Mouse (Mus musculus) testis, adult 2 months (tissue): Measurements from ENCODE around the gene Fem1a. TPM values are rescaled to one million over a fixed set of nuclear protein-coding genes. Genes with fewer than 3 reads are reported as not detected.
A peak's percentile ranks its signal among the peaks of the same experiment; 100 is the strongest.

Experiments
- H3K27ac ChIP-seq: fragments of 200-500 bp; 2 replicates; pipeline ENCODE4 v1.5.1; 2012; ENCODE audit warnings: low read depth, low read length; ENCODE audit not compliant: control insufficient read depth, insufficient read depth
- H3K27me3 ChIP-seq: fragments of 200-500 bp; 2 replicates; pipeline ENCODE4 v1.6.1; 2012; ENCODE audit warnings: mild to moderate bottlenecking, low read length, moderate library complexity; ENCODE audit not compliant: control insufficient read depth, insufficient read depth
- H3K36me3 ChIP-seq: fragments of 200-500 bp; 2 replicates; pipeline ENCODE4 v1.6.1; 2012; ENCODE audit warnings: mild to moderate bottlenecking, low read length; ENCODE audit not compliant: control insufficient read depth, insufficient read depth
- H3K4me1 ChIP-seq: fragments of 200-500 bp; 2 replicates; pipeline ENCODE4 v1.6.1; 2012; ENCODE audit warnings: low read length; ENCODE audit not compliant: control insufficient read depth, insufficient read depth
- H3K4me3 ChIP-seq: fragments of 200-500 bp; 2 replicates; pipeline ENCODE4 v1.5.1; 2012; ENCODE audit warnings: low read depth, mild to moderate bottlenecking, low read length, moderate library complexity, mixed read lengths; ENCODE audit not compliant: control insufficient read depth
- CTCF ChIP-seq: fragments of 200-500 bp; IDR thresholded peaks from 2 replicates; pipeline ENCODE4 v1.5.1; 2012; ENCODE audit warnings: low read depth, mild to moderate bottlenecking, inconsistent platforms, low read length, moderate library complexity; ENCODE audit not compliant: control insufficient read depth, insufficient read depth, insufficient replicate concordance
- POLR2A ChIP-seq: fragments of 200-500 bp; IDR thresholded peaks from 2 replicates; pipeline ENCODE4 v1.6.1; 2012; ENCODE audit warnings: low read depth, mild to moderate bottlenecking, inconsistent platforms, low read length, moderate library complexity; ENCODE audit not compliant: control insufficient read depth
- polyA plus RNA-seq: library from polyadenylated mRNA; depleted of rRNA; stranded (reverse); fragments of >200 nt; gene quantifications from 2 replicates; pipeline ENCODE4 v1.2.3, GENCODE M21; 2012

The Fem1a gene
- polyA plus RNA-seq, 1 experiment = 5.7 TPM

DNA sequence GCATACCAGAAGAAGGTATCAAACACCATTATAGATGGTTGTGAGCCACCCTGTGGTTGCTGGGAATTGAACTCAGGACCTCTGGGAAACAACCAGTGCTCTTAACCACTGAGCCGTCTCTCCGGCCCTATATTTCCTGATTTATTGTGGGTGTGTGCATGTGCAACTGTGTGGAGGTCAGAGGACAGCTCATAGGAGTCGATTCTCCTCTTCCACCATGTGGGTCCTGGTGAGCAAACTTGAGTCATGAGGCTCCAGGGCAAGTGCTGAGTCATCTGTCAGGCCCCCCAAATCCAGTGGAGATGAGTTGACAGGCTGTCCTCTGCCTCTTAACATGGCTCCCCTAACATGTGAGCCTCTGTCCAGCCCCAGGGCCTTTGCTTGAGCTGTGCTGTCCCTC, 9.3 kb downstream of the Fem1a start:
- Histone ChIP-seq H3K27ac (no peak overlapping the region), H3K27me3 (no peaks in the 10 kb centered on the region), H3K36me3 (no peaks in the 10 kb centered on the region), H3K4me3 (no peak overlapping the region), H3K4me1 (no peaks in the 10 kb centered on the region; the same call in 1 of the 2 replicates)
- no peak for TF ChIP-seq POLR2A

DNA sequence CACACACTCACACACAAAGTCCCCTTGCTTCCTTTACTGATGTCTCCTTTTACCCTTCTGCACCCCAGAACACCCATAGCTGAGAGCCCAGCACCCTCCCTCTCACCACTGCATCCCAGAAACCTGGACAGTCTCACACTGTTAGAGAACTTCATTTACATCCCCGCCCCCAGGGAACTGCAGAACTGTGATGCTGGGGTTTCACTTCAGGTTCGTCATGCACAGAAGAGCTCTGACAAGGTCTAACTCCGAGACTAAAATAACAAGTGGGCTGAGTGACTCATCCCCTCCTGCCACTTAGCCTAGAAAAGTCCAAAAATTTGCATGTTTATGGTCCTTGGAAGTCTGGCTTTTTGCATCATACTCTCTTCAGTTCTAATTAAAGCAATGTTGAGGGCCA, 9.7 kb downstream of the Fem1a start:
- H3K4me3 ChIP-seq = no peak overlapping the region
- H3K27me3 ChIP-seq = no peaks in the 10 kb centered on the region
- no peaks in the 10 kb centered on the region for H3K36me3 ChIP-seq
- no peaks in the 10 kb centered on the region; the same call in 1 of the 2 replicates for H3K4me1 ChIP-seq
- TF ChIP-seq POLR2A = no peak
- TF ChIP-seq CTCF = no peak
- H3K27ac ChIP-seq = no peak overlapping the region

DNA sequence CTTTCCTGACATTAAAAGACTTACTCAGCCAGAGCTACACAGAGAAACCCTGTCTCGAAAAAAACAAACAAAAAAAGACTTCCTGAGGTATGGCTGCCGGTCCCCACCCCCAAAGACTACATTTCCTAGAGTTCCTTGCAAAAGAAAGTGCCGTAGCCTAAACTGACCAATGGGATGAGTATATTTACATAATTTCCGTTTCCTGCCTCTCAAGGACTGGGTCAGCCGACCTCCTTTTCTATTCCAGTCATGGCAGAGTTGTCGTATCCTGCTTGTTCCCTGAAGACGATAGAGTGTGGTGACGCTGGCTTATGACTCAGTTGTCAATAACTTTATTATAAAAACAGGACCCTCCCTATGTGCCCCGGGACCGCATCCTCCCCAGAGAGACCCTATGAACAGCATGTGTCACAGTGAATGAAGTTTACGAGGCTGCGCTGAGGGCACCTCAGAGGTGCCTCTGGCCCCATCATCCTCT, 12.6 kb downstream of the Fem1a start:
- Histone ChIP-seq H3K27me3 (no peaks in the 10 kb centered on the region), H3K4me1 (no peaks in the 10 kb centered on the region), H3K36me3 (no peaks in the 10 kb centered on the region), H3K27ac (peak overlapping the region; percentile 26; the same call in 1 of the 2 replicates), H3K4me3 (no peak overlapping the region)
- TF ChIP-seq POLR2A (no peak), CTCF (no peak)

DNA sequence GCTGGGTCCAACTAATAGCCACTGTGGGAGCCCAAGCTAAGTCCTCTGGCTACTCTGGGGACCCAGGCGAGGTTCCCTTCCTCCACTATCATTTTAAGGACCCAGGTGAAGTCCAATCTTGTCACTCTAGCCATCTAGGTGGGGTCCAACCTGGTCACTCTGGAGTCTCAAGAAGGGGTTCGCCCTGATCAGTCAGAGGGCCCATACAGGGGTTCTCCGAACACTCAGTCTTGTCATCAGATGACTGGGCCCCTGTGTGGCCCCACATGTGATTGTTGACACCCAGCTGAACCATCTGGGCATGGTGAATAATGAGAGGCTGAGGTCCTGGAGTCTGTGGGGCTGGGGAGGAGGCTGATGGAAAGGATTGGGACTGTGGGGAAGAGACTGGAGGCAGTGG, 13.1 kb downstream of the Fem1a start:
- Histone ChIP-seq H3K4me1 (no peaks in the 10 kb centered on the region), H3K4me3 (no peak overlapping the region), H3K27me3 (no peaks in the 10 kb centered on the region), H3K27ac (no peak overlapping the region), H3K36me3 (no peaks in the 10 kb centered on the region)
- TF ChIP-seq CTCF (no peak), POLR2A (no peak)

DNA sequence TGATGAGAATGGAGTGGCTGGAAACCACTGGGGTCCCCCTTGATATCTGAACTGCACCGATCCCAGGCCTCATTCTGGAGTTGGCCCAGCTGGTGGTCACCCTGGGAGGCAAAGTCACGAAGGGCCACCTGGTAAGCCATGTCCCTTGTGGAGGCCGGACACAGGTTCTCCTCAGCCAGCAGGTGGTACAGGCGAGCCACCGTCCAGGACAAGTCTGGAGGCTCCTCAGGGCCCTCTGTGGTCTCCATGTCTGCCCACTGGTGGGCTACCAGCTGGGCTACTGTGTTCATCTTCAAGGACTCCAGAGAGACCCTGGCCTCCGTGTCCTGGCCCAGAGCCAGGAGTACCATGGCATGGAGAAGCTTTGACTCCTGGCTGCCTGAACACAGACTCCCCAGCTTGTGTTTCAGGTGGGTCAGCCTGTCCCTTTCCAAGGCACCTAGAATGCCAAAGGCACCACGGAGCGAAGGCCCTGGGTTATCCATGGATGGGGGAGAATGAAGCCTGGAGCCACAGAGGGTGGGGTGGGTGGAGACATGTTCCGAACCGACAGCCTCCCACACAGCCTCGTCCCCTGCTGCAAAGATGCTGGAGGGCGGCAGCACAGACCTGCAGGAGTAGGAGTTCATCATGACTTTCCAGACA, 15.1 kb downstream of the Fem1a start:
- peaks cover 11% of the 10 kb centered on the region for H3K4me1 ChIP-seq
- no peaks in the 10 kb centered on the region for H3K27me3 ChIP-seq

DNA sequence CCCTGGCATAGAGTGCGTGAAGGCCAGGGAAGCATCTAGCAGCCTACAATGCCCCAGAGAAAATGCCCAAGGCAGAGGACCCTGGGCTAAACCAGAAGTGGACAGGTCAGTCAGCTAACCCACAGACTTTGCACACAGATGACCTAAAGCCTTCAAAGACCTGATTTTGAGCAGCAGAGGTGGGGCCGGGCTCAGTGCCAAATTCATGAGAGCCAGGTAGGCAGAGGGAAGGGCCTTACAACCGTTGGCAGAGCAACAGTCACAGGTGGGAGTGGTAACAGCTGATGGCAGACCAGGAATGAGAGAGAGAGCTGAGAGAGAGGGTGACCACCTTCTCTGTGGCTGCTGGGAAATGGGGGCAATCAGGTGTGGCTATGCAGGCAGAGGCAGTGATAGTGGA, 16.0 kb downstream of the Fem1a start:
- Histone ChIP-seq H3K27me3 (no peaks in the 10 kb centered on the region), H3K36me3 (no peaks in the 10 kb centered on the region), H3K27ac (no peak overlapping the region), H3K4me3 (no peak overlapping the region), H3K4me1 (peaks cover 11% of the 10 kb centered on the region)
- no peak for TF ChIP-seq POLR2A
- TF ChIP-seq CTCF = no peak

More for the DNA sequence above, 15.1 kb downstream of the Fem1a start:
- H3K36me3 ChIP-seq = no peaks in the 10 kb centered on the region
- no peak overlapping the region for H3K27ac ChIP-seq
- no peak overlapping the region for H3K4me3 ChIP-seq
- TF ChIP-seq POLR2A (no peak), CTCF (no peak)

DNA sequence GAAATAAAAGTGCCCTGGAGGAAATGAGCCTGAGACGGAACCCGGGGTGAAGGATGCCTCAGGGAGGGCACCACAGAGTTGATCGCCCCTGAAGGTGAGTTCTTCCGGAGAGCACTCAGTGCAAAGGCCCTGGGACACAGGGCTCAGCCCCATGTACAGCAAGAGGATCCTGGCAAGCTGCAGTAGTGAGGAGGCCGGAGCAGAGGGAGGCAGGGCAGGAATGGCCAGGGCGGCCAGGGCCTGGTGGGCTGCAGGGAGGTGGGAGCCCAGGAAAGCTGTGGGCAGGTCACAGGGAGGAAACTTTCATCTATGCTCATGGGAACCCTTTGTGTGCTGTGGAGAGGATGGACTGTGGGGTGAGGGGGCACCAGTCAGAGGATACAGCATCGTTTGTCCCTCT, 16.9 kb downstream of the Fem1a start:
- Histone ChIP-seq H3K27me3 (no peaks in the 10 kb centered on the region), H3K27ac (no peak overlapping the region), H3K36me3 (no peaks in the 10 kb centered on the region), H3K4me1 (peaks cover 11% of the 10 kb centered on the region), H3K4me3 (no peak overlapping the region)
- no peak for TF ChIP-seq POLR2A
- no peak for TF ChIP-seq CTCF
